Mouse (Mus musculus) embryonic facial prominence, embryonic 12.5 days (tissue): ENCODE results near the gene Bfsp2. TPM values are rescaled to one million over a fixed set of nuclear protein-coding genes. Genes with fewer than 3 reads are reported as not detected.
A peak's percentile ranks its signal among the peaks of the same experiment; 100 is the strongest.

Experiments
- ATAC-seq: fragments of 200-750 bp; cut with Nextera tagmentation; 2 replicates; pipeline ENCODE4 v1.8.0; 2017; ENCODE audit not compliant: insufficient number of reproducible peaks, insufficient read depth, low FRiP score, low TSS enrichment
- H3K27ac ChIP-seq: fragments of 300-500 bp; sonication (generic); 2 replicates; pipeline ENCODE4 v1.5.1; 2016; ENCODE audit warnings: mild to moderate bottlenecking
- H3K27me3 ChIP-seq: fragments of 300-500 bp; sonication (generic); 2 replicates; pipeline ENCODE4 v1.6.1; 2016; ENCODE audit warnings: mild to moderate bottlenecking, moderate library complexity
- H3K36me3 ChIP-seq: fragments of 300-500 bp; sonication (generic); 2 replicates; pipeline ENCODE4 v1.6.1; 2016; ENCODE audit warnings: mild to moderate bottlenecking
- H3K4me1 ChIP-seq: fragments of 300-500 bp; sonication (generic); 2 replicates; pipeline ENCODE4 v1.6.1; 2016
- H3K4me2 ChIP-seq: fragments of 300-500 bp; sonication (generic); replicated peaks from 2 replicates; pipeline ENCODE4 v1.6.1; 2016; ENCODE audit warnings: mild to moderate bottlenecking, moderate library complexity
- H3K4me3 ChIP-seq: fragments of 300-500 bp; sonication (generic); 2 replicates; pipeline ENCODE4 v1.5.1; 2016; ENCODE audit warnings: mild to moderate bottlenecking
- H3K9ac ChIP-seq: fragments of 300-500 bp; sonication (generic); 2 replicates; pipeline ENCODE4 v1.6.1; 2016; ENCODE audit warnings: mild to moderate bottlenecking, moderate library complexity
- H3K9me3 ChIP-seq: fragments of 300-500 bp; sonication (generic); 2 replicates; pipeline ENCODE4 v1.6.1; 2016; ENCODE audit warnings: mild to moderate bottlenecking, moderate library complexity
- WGBS: fragments of 180-500 bp; shearing (Covaris S2); methylation state at CpG from one replicate; pipeline ENCODE4 v1.1.7; 2016; 5-methylcytosine and 5-hydroxymethylcytosine counted together
- polyA plus RNA-seq: library from polyadenylated mRNA; unstranded; fragments of >200 nt; fragmentation: Nextera tagmentation; extraction: Ambion mirVana; gene quantifications from 2 replicates; pipeline ENCODE4 v1.2.1, GENCODE M21; 2016

Gene Bfsp2
- polyA plus RNA-seq, 1 experiment from 2014 or later, result 3.1 TPM

- WGBS, result 48% methylated on average over 8 of the region's 8 CpGs
- Histone ChIP-seq H3K4me1 (peaks cover 13% of the 10 kb centered on the region; the same call in 1 of the 2 replicates), H3K27ac (no peak overlapping the region), H3K4me3 (no peak overlapping the region), H3K9ac (no peak overlapping the region), H3K36me3 (no peaks in the 10 kb centered on the region), H3K4me2 (no peak overlapping the region), H3K27me3 (no peaks in the 10 kb centered on the region), H3K9me3 (no peaks in the 10 kb centered on the region)
- ATAC-seq, result peak; percentile 17; the same call in 1 of the 2 replicates
Measured at GRCm38 (mm10) chr9:103480603-103481220, 492 bp upstream of the Bfsp2 start.

DNA sequence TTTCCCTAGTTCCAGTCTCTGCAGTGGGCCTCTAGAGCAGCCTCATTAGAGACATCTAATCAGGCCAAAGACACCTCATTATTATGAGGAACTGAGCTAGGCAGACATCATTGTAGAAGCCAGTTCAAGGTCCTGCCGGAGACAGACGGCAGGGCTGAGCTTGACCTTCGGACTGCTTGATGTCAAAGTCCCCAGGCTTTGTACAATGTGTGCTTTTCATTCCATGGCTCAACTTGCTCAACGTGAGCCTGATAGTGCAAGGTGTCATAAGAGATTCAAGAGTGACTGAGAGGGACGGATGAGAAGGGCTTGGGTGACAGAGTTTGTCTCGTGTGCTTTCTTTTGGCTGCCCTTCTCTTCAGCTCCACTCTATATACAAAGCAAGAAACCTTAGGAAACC is 4.8 kb downstream of the Bfsp2 start:
- 73% methylated on average over 6 of the region's 6 CpGs for WGBS
- Histone ChIP-seq H3K4me3 (no peak overlapping the region), H3K4me1 (peaks cover 11% of the 10 kb centered on the region; the same call in 1 of the 2 replicates), H3K4me2 (no peak overlapping the region), H3K27me3 (no peaks in the 10 kb centered on the region), H3K36me3 (no peaks in the 10 kb centered on the region), H3K9me3 (no peaks in the 10 kb centered on the region), H3K9ac (no peak overlapping the region), H3K27ac (no peak overlapping the region)
- no peak for ATAC-seq

DNA sequence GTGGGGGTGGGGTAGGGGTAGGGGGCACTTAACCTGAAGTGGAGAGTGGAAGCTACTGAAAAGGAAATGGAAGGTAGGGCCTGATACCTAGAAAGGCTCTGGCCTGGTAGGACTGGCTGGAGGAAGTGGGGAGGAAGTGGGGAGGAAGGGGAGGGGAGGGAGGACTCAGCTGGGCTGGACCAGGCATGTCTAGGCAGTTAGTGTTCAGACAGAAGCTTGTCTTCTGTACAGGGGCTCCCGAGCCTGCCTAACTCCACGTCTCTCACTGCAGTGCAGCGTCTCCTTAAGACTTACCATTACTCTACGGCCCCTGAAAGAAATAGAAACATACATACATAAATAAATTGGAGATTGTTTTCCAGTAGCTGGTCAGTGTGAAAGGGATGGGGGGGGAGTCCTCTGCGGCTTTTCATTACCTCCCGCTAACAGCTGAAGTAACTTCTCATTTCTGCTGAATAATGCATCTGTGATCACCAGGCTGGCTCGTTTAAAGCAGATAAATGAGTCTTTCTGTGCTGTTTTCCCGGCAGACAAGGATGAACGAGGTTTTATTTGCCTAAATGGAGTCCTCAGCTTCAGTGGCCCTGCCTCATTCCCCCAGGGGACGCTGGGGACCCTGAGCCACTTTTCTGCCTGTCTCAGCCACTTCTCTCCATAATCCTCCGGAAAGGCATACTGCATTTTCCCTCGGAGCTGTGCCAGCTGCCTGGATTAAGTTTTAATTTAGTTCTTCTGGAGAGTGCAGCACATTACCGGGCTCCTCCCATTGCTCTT is 6.1 kb downstream of the Bfsp2 start:
- Histone ChIP-seq H3K4me2 (peak overlapping the region; percentile 12; the same call in 1 of the 2 replicates), H3K36me3 (no peaks in the 10 kb centered on the region), H3K27ac (peak overlapping the region; percentile 47; the same call in 1 of the 2 replicates), H3K9ac (no peak overlapping the region), H3K9me3 (no peaks in the 10 kb centered on the region), H3K4me1 (peaks cover 8% of the 10 kb centered on the region; the same call in 1 of the 2 replicates), H3K27me3 (0 out of 2 replicates have a peak, but pooled peaks cover 4% of the 10 kb centered on the region), H3K4me3 (no peak overlapping the region)
- peak; percentile 62; the same call in 1 of the 2 replicates for ATAC-seq
- WGBS, result 14% methylated on average over 13 of the region's 13 CpGs

GRCm38 (mm10) chr9:103471784-103472183 is 8.4 kb downstream of the Bfsp2 start:
- Histone ChIP-seq H3K4me3 (no peak overlapping the region), H3K9ac (no peak overlapping the region), H3K4me2 (peak overlapping the region; percentile 22), H3K9me3 (no peaks in the 10 kb centered on the region), H3K36me3 (no peaks in the 10 kb centered on the region), H3K4me1 (peaks cover 8% of the 10 kb centered on the region; the same call in 1 of the 2 replicates), H3K27me3 (0 out of 2 replicates have a peak, but pooled peaks cover 4% of the 10 kb centered on the region), H3K27ac (no peak overlapping the region)
- WGBS, result 14% methylated on average over 11 of the region's 11 CpGs
- ATAC-seq, result no peak

DNA sequence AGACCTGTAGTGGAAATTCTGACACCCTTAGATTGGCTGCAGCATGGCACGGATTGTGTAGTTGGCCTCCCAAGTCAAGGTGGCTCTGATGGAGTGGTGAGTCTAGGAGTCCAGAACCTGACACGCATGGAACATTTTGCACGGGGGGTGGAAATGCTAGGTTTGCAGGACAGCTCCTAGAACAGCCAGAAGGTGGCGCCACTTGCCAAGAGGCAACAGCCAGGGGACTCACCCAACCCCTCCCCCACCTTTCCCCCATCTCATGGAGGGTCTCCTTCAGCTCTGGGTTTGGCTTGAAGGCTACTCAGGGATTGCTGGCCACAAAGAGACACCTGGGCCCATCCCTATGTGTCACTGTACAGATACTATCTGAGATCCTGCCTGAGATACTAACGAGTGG is 10.7 kb downstream of the Bfsp2 start:
- Histone ChIP-seq H3K36me3 (no peaks in the 10 kb centered on the region), H3K4me1 (peaks cover 8% of the 10 kb centered on the region; the same call in 1 of the 2 replicates), H3K27me3 (0 out of 2 replicates have a peak, but pooled peaks cover 4% of the 10 kb centered on the region), H3K27ac (no peak overlapping the region), H3K9ac (no peak overlapping the region), H3K4me2 (no peak overlapping the region), H3K4me3 (no peak overlapping the region), H3K9me3 (no peaks in the 10 kb centered on the region)
- no peak for ATAC-seq
- WGBS, result 66% methylated on average over 5 of the region's 5 CpGs

GRCm38 (mm10) chr9:103468911-103469310 is 11.3 kb downstream of the Bfsp2 start:
- Histone ChIP-seq H3K9ac (no peak overlapping the region), H3K27me3 (0 out of 2 replicates have a peak, but pooled peaks cover 4% of the 10 kb centered on the region), H3K9me3 (no peaks in the 10 kb centered on the region), H3K36me3 (no peaks in the 10 kb centered on the region), H3K4me3 (no peak overlapping the region), H3K27ac (no peak overlapping the region), H3K4me1 (peaks cover 6% of the 10 kb centered on the region; the same call in 1 of the 2 replicates), H3K4me2 (no peak overlapping the region)
- 82% methylated on average over 7 of the region's 7 CpGs for WGBS
- no peak for ATAC-seq

DNA sequence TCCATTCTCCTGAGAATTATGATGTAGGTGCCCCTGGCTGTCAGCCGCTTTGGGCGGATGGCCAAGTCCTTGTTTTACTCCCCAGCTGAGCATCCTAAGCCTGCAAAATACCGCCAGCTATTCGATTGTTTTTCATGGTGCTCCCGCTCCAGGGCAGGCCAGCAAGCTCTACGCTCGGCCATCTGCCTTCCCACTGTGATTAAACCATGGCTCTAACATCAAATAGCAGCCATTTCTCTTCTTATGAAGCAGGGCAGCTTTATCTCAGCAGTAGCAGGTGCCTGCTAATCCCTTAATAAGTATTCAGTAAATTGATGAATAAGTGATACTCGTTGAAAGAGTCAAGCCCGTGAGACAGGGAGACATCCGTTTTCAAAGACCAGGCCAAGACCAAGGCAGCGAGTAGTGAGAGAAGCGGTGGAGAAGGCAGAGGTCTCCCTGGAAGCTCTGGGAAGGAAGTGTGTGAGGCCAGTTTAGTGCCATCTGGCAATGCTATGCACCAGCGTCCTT is 14.5 kb downstream of the Bfsp2 start:
- ATAC-seq, result no peak

GRCm38 (mm10) chr9:103465293-103465692 is 14.9 kb downstream of the Bfsp2 start:
- H3K27me3 ChIP-seq, result 0 out of 2 replicates have a peak, but pooled peaks cover 4% of the 10 kb centered on the region
- no peaks in the 10 kb centered on the region for H3K9me3 ChIP-seq
- no peaks in the 10 kb centered on the region for H3K36me3 ChIP-seq
- H3K9ac ChIP-seq, result no peak overlapping the region
- H3K4me2 ChIP-seq, result no peak overlapping the region
- ATAC-seq, result no peak
- 52% methylated on average over 1 of the region's 1 CpGs for WGBS
- no peak overlapping the region for H3K4me3 ChIP-seq
- H3K27ac ChIP-seq, result no peak overlapping the region
- no peaks in the 10 kb centered on the region for H3K4me1 ChIP-seq

More for the DNA sequence above, 14.5 kb downstream of the Bfsp2 start:
- no peak overlapping the region for H3K9ac ChIP-seq
- H3K4me1 ChIP-seq, result no peaks in the 10 kb centered on the region
- no peak overlapping the region for H3K4me2 ChIP-seq
- no peak overlapping the region for H3K4me3 ChIP-seq
- 60% methylated on average over 13 of the region's 13 CpGs for WGBS
- no peaks in the 10 kb centered on the region for H3K36me3 ChIP-seq
- H3K9me3 ChIP-seq, result no peaks in the 10 kb centered on the region
- H3K27ac ChIP-seq, result no peak overlapping the region
- H3K27me3 ChIP-seq, result 0 out of 2 replicates have a peak, but pooled peaks cover 4% of the 10 kb centered on the region

- Histone ChIP-seq H3K9me3 (no peaks in the 10 kb centered on the region), H3K4me3 (no peak overlapping the region), H3K9ac (no peak overlapping the region), H3K4me2 (no peak overlapping the region), H3K27ac (no peak overlapping the region), H3K27me3 (no peaks in the 10 kb centered on the region), H3K36me3 (no peaks in the 10 kb centered on the region), H3K4me1 (no peaks in the 10 kb centered on the region)
- no peak for ATAC-seq
- 79% methylated on average over 6 of the region's 6 CpGs for WGBS
Measured at GRCm38 (mm10) chr9:103463833-103464232, 16.4 kb downstream of the Bfsp2 start.

DNA sequence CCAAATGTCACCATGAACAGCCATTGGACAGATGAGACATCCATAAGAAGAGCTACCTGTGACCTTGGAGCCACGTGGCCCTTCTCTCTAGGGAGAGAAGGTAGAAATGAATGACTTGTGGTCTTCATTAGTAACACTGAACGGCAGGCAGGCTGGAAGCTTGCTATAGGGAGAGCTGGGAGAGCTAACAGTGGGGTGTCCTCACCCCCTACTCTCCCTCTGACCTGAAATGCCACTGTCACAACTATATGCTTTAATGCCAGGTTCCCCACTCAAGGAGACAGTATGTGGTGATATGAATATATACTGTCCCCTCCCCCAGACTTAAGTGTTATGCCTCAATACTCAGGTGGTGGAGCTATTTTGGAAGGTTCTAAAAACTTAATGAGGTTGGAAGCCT is 20.4 kb downstream of the Bfsp2 start:
- Histone ChIP-seq H3K27me3 (no peaks in the 10 kb centered on the region), H3K27ac (no peak overlapping the region), H3K36me3 (no peaks in the 10 kb centered on the region), H3K9me3 (no peaks in the 10 kb centered on the region), H3K4me1 (no peaks in the 10 kb centered on the region), H3K4me2 (no peak overlapping the region), H3K9ac (no peak overlapping the region), H3K4me3 (no peak overlapping the region)
- WGBS, result 48% methylated on average over 2 of the region's 2 CpGs
- ATAC-seq, result no peak

DNA sequence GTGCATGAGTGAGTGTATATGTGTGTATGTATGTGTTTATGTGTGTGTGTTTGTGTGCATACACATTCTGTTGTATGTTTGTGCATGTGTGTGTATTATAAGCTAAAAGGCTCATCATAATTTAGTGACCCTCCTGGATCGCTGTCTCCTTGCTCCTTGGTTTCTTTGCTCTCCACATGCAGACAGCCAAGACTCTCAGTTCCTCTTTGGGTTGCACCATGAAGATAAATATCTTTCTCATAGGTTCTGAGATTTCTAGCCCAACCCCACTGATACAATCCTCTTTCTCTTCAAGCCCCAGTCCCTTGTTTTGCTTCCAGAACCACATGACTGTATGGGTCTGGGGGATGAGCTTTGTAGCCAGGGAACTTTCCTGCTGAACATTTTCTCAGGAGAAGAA is 20.9 kb downstream of the Bfsp2 start:
- Histone ChIP-seq H3K4me1 (no peaks in the 10 kb centered on the region), H3K4me3 (no peak overlapping the region), H3K36me3 (no peaks in the 10 kb centered on the region), H3K27ac (no peak overlapping the region), H3K9ac (no peak overlapping the region), H3K27me3 (no peaks in the 10 kb centered on the region), H3K9me3 (no peaks in the 10 kb centered on the region), H3K4me2 (no peak overlapping the region)
- ATAC-seq, result no peak
- 90% methylated on average over 1 of the region's 1 CpGs for WGBS
